Mouse (Mus musculus) frontal cortex, postnatal 25 days (tissue): ENCODE measurements around the gene Stk36.

Source experiments
- DNase-seq, 2 experiments: peaks; one replicate each; pipeline ENCODE4 v3.0.0; 2022; ENCODE audit warnings: low spot score in 2 of 2

The Stk36 gene

GRCm38 (mm10) chr1:74601267-74601962 is at the start of gene Stk36, which contains the start of gene Rnf25:
Gene Stk36, plus strand, starts transcription at chr1:74601445.
Gene Rnf25, minus strand, starts transcription at chr1:74601397.
- peak; percentile 67 to 73 for DNase-seq

- no peak for DNase-seq
Measured at GRCm38 (mm10) chr1:74559061-74559460, 42.2 kb upstream of the Stk36 start.

DNA sequence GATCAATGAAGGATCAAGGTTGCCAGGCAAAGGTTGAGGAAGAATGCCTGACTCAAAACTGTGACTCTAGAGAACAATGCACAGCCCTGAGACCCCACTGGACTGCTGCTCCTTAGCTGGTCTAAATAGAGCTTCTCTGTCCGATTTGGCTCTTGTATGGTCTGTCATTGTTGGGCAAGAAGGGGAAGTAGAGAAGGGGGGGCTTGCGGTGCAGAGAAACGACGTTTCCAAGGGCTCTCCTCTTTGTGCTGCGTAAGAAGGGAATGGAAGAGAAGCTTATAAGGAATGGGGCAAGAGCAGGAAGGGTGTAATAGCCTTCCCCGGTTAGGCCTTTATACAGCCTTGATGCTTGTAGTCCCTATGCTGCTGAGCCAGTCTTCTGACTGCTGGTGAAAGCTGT is 35.4 kb upstream of the Stk36 start:
- no peak for DNase-seq

DNA sequence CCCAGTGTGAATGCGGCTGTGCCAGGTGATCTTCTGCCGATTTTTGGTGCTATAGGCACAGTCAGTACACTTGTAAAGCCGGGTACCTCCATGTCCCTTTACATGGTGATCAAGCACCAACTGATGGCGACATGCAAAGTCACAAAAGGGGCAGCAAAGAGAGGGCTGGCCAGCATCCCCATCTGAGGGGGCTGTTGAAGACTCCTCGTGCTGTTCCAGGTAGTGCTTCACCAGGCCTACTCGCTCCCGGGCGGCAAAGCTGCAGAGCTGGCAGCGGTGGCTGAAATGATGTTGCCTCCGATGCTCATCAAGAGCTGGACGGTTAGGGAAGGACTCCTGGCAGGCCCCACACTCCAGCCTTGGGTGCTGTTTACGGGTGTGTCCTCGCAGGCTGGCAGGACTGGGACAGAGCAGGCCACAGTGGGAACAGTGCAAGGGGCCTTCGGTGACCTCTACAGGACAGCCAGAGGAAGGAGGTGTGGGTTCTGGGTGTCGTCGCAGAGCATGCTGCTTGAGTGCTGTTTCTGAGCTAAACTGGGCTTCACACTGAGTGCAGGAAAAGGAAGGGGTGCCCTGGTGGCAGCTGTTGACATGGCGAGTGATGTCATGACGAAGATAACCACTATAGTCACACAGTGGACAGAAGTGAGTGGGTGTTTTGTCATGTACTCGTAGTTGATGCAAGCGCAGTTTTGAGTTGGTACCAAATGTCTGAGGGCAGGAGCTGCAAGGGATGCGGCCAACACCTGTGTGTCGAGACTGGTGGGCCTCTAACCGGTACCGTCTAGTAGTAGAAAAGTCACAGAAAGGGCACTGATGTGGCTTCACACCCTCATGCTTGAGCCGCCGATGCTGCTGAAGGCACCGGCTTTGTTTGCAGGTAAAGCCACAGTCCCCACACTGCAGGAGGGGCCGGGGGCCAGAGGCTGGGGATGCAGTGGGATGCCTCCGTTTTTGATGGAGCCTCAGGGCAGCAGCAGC is 31.2 kb upstream of the Stk36 start:
- no peak for DNase-seq

DNA sequence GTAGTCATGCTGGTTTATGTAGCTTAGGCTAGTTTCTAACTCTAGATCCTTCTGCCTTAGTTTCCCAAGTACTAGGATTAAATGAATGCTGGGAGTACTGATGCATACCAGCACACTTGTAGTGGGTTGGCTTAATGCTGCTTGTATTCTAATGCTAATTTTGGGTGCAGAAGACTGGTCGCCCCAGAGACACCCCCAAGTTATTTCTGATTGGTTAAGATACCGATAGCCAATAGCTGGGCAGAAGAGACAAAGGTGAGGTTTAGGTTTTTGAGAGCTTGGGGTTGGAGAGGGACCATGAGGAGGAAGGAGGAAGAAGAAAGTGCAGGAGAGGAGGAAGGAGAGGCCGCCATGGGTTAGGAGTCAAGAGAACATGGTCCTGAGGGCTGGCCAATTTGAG is 18.6 kb upstream of the Stk36 start:
- DNase-seq = no peak

DNA sequence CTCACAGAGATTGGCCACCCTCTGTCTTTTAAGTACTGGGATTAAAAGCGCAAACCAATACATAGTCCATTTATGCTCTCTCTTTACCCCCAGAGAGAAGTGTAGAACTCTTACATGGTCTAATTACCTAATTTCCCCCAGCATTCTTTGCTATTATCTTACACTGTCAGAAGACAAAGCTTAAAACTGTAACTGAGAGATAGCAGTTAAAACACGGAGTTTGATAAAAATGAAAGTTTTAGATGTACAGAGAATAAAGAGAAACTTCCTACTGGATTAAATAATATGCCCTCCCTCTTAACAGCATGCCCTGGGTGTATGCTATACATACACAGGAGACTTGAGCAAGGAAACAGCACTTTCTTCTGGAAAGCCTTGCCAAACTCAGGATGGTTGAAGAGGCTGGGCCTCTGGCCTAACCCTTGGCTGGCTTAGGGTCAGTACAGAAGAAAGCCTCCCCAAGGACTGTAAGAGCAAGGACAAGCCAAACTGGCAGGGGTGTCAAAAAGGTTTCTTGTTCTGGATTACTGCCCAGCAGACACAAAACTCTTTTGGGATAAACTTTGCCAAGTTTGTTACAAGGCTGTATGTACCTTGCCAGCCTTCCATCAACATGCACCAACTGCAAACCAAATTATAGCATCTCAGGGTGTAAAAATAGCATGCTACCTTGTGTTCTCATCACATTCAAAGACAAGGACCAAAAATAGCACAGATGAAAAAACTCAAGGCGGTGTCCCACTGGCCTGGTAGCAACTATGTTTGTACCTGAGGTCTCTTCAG is 16.4 kb upstream of the Stk36 start:
- DNase-seq = no peak

GRCm38 (mm10) chr1:74587233-74587772 is 13.9 kb upstream of the Stk36 start:
- peak in 1 of 2 experiments; percentile 67 for DNase-seq

DNA sequence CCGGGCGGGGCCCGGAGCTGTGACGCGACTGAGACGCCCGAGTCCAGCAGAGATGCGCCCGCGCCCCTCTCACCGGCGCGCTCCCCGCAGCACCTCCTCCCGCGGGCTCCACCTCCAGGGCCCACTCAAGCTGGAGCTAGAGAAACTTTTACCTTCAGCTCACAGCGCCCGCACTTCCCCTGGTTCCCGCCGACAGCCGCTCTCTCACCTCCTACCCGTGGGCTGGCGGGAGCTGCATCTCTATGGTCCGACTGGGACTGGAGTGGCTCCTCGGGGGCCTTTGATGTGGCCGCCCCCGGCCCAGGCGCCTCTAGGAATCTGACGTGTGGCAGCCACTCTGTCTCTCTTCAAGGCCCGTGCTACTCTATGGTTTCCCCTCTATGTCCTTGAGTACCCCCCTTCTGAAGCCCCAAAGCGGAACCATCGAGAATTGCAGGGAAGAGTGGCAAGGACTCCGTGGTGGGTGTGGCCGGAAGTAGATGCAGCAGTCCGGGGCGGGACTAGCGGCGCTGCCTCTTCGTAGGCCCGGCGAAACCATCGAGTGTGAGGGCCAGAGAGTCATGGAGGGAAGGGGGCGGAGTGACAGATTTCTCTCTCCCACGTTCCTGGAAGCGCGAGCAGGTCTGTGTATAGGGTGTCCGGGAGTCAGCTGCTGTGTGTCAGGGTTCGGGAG is 13.3 kb upstream of the Stk36 start, which contains the start of the genes Zfp142 and Bcs1l:
Gene Zfp142, minus strand, starts transcription at position 474 of the 673 bp plus-strand sequence.
Gene Bcs1l, plus strand, starts transcription at position 517 of the 673 bp plus-strand sequence.
- peak; percentile 85 to 97 for DNase-seq

- no peak for DNase-seq
Measured at GRCm38 (mm10) chr1:74594434-74594833, 6.8 kb upstream of the Stk36 start.

- DNase-seq = no peak
Measured at GRCm38 (mm10) chr1:74600501-74601266, 561 bp upstream of the Stk36 start.

- no peak for DNase-seq
Measured at GRCm38 (mm10) chr1:74624183-74624582, 22.9 kb downstream of the Stk36 start.

DNA sequence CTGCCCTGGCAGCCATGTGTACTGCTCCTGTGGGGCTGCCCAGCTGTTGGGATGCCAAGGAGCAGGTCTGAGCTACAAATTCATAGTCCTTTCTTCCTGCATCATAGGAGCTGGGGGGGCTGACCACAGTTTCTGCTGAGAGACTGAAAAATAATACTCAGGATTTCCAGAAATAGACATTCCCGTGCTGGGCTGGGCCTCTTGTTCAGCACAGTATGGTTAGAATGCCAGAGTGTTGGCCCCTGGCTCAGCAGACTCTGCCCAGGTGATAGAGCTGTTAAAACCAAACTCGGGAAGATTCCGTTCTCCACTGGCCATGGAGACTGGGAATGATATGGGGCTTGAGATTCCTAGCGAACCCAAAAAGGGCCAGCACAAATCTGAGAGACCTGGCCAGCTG is 24.8 kb downstream of the Stk36 start:
- no peak for DNase-seq

DNA sequence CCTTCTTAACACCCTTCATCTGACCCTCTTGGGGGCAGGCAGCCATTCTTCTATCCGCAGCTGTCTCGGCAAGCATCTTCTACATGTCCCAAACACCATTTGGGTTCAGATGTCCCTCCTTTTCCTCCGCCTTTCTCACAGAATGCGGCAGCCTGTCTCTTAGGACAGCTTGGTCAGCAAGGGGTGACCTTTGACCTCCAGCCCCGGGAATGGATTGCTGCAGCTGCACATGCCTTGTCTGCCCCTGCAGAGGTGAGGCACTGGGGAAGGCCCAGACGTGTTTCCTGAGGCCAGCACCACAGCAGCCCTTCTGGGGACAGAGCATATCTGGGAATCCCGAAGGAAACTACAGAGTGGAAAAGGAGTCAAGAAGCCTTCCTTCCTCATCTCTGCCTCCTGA is 26.8 kb downstream of the Stk36 start:
- no peak for DNase-seq

GRCm38 (mm10) chr1:74632734-74633133 is 31.5 kb downstream of the Stk36 start:
- no peak for DNase-seq

GRCm38 (mm10) chr1:74643524-74643923 is 42.3 kb downstream of the Stk36 start:
- DNase-seq = no peak

GRCm38 (mm10) chr1:74643926-74644325 is 42.7 kb downstream of the Stk36 start:
- no peak for DNase-seq

GRCm38 (mm10) chr1:74661448-74662195 is 60.4 kb downstream of the Stk36 start, which contains the start of gene Ttll4:
Gene Ttll4, plus strand, starts transcription at chr1:74661745.
- peak; percentile 77 to 88 for DNase-seq

GRCm38 (mm10) chr1:74662253-74662865 is 61.1 kb downstream of the Stk36 start:
- DNase-seq = no peak

DNA sequence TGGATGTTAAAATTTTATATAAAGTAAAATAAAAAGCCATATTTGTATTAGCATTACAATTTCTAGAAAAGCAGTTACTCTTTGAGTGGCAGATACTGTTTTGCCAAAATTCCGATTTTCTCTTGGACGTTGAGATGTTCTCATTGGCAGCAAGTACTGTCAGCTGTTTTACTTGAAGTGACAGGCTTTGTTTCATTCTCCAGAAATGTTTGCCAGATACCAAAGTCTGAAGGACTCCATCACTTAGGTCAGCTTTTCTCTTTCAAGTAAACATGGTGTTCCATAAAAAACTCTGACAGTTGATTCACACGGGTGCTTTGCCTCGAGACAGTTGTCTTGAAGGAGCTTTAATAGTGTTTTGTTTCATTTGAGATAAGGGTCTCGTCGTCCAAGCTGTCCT is 63.9 kb downstream of the Stk36 start:
- no peak for DNase-seq
